Mouse (Mus musculus): ENCODE results near the gene Srarp. TPM values are rescaled to one million over a fixed set of nuclear protein-coding genes. Genes with fewer than 3 reads are reported as not detected.
A peak's percentile ranks its signal among the peaks of the same experiment; 100 is the strongest.

Gene Srarp
- polyA plus RNA-seq, 1 experiment from 2014 or later, result not detected

GRCm38 (mm10) chr4:141404518-141405313 is 31.2 kb downstream of the Srarp start:
- peak; percentile 48 for ATAC-seq (ENCODE audit: insufficient read depth, low FRiP score, low read depth)

DNA sequence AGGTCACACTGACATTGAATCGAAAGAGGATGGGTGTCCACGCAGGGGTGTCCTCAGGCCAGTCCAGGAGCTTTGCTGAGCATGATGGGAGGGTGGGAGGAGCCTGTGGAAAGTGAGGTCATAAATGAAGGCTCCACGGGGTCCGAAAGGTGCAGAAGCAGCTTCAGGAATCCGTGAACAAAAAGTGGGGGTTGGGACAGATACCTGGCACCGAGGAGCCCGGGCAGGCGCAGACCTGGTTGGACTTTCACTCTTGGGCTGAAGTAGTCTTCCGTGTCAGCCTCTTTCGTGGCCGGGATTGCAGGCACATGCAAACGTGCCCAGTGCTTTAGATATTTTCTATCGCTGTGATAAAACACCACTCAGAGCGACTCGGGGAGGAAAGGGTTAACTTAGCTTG is 35.7 kb downstream of the Srarp start:
- Histone ChIP-seq H3K9ac (no peak overlapping the region), H3K9me3 (no peaks in the 10 kb centered on the region), H3K36me3 (no peaks in the 10 kb centered on the region), H3K27me3 (replicated peaks) (no peaks in the 10 kb centered on the region), H3K4me1 (no peaks in the 10 kb centered on the region), H3K4me3 (replicated peaks) (no peak overlapping the region), H3K27ac (no peak overlapping the region), H3K4me2 (no peak overlapping the region)
- WGBS, result 85% methylated on average over 15 of the region's 15 CpGs
- ATAC-seq (ENCODE audit: insufficient read depth, low FRiP score, low read depth), result no peak

More at GRCm38 (mm10) chr4:141404518-141405313, 31.2 kb downstream of the Srarp start:
- H3K4me2 ChIP-seq, result peak overlapping the region; percentile 40
- no peaks in the 10 kb centered on the region for H3K9me3 ChIP-seq
- H3K27me3 ChIP-seq (replicated peaks), result no peaks in the 10 kb centered on the region
- H3K4me3 ChIP-seq (replicated peaks), result no peak overlapping the region
- H3K4me1 ChIP-seq, result no peaks in the 10 kb centered on the region
- H3K36me3 ChIP-seq, result no peaks in the 10 kb centered on the region
- 10% methylated on average over 15 of the region's 15 CpGs for WGBS
- H3K27ac ChIP-seq, result no peak overlapping the region
- no peak overlapping the region for H3K9ac ChIP-seq

DNA sequence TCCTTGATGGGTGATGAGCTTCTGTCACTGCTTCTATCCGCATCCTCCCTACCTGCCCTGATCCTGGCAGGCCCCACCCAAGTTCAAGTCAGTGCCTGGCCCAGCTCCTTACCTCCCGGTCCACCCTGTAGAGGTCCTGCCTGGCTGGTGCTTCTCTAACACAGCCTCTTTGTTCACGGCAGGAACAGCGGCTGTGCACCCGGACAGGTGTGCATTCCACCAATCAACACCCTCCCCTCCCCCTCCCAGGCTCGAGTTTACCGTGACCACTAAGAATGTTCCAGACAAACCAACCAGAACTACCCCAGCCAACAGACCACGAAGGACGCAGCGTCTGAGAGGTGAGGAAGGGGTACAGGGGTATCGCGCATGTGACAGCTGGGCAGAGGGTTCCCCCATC is 37.4 kb downstream of the Srarp start, which contains the start of gene Clcnka:
Gene Clcnka (minus strand): TSS at position 180 of the 400 bp plus-strand sequence.
- Histone ChIP-seq H3K4me1 (peaks cover 6% of the 10 kb centered on the region; the same call in 1 of the 2 replicates), H3K4me3 (replicated peaks) (no peak within 1 kb of the TSS), H3K9me3 (no peaks in the 10 kb centered on the region), H3K4me2 (no peak within 1 kb of the TSS), H3K9ac (no peak within 1 kb of the TSS), H3K27ac (no peak within 1 kb of the TSS), H3K27me3 (replicated peaks) (no peaks in the 10 kb centered on the region), H3K36me3 (no peaks in the 10 kb centered on the region)
- WGBS, result 49% methylated on average over 12 of the region's 12 CpGs
- no peak for ATAC-seq (ENCODE audit: insufficient read depth, low FRiP score, low read depth)

- Histone ChIP-seq H3K27ac (no peak overlapping the region), H3K36me3 (no peaks in the 10 kb centered on the region), H3K4me1 (peaks cover 6% of the 10 kb centered on the region; the same call in 1 of the 2 replicates), H3K4me3 (replicated peaks) (no peak overlapping the region), H3K4me2 (no peak overlapping the region), H3K9me3 (no peaks in the 10 kb centered on the region), H3K27me3 (replicated peaks) (no peaks in the 10 kb centered on the region), H3K9ac (no peak overlapping the region)
- 76% methylated on average over 12 of the region's 12 CpGs for WGBS
- ATAC-seq (ENCODE audit: insufficient read depth, low FRiP score, low read depth), result no peak
Measured at GRCm38 (mm10) chr4:141397861-141398260, 38.0 kb downstream of the Srarp start.

DNA sequence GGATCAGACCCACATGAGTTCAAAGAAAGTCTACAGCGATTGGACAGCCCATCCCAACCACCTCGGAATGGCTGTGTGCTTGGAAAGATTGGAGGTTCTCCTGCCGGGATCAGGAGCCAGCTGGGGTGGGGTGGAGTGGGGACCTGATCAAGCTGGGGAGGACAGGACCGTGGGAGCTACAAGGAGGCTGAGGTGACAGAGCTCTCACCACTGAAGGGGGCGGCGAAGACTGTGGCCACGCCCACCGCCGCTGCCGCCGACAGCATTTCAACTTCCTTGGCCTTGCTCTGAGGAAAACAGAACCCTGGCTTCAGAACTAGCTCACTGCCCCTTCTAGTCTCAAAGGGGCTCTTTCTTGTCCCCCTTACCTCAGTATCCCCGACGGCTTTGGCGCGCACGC is 41.2 kb downstream of the Srarp start:
- Histone ChIP-seq H3K27me3 (replicated peaks) (no peaks in the 10 kb centered on the region), H3K4me3 (replicated peaks) (0 out of 2 replicates have a peak overlapping the region, but pooled peaks have one; percentile 4), H3K36me3 (no peaks in the 10 kb centered on the region), H3K9me3 (no peaks in the 10 kb centered on the region), H3K4me2 (peak overlapping the region; percentile 43), H3K9ac (no peak overlapping the region), H3K4me1 (peaks cover 6% of the 10 kb centered on the region; the same call in 1 of the 2 replicates), H3K27ac (no peak overlapping the region)
- WGBS, result 15% methylated on average over 16 of the region's 16 CpGs
- ATAC-seq (ENCODE audit: insufficient read depth, low FRiP score, low read depth), result no peak

DNA sequence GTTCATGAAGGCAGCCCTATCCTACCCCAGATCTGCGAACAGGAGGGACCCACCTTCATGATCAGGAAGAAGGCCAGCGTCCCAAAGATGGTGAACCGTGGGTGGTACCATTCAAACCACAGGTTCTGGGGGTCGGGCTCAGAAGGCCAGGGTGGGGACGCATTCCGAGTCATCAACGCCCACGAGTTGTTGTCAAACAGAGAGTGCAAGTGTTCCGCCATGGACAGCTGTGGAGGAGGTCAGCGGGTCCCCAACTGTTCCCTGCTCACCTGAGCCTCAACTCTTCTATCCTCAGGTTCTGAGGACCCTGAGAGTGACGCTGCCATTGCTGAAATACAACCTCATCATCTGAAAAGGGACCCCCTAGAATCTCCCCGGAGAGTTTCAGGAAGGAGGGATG is 44.6 kb downstream of the Srarp start:
- peaks cover 6% of the 10 kb centered on the region; the same call in 1 of the 2 replicates for H3K4me1 ChIP-seq
- H3K36me3 ChIP-seq, result no peaks in the 10 kb centered on the region
- ATAC-seq (ENCODE audit: insufficient read depth, low FRiP score, low read depth), result no peak
- no peak overlapping the region for H3K27ac ChIP-seq
- H3K27me3 ChIP-seq (replicated peaks), result no peaks in the 10 kb centered on the region
- H3K4me2 ChIP-seq, result no peak overlapping the region
- 77% methylated on average over 12 of the region's 12 CpGs for WGBS
- H3K9me3 ChIP-seq, result no peaks in the 10 kb centered on the region
- no peak overlapping the region for H3K4me3 ChIP-seq (replicated peaks)
- no peak overlapping the region for H3K9ac ChIP-seq

GRCm38 (mm10) chr4:141389366-141390150 is 46.3 kb downstream of the Srarp start:
- H3K27me3 ChIP-seq (replicated peaks), result no peaks in the 10 kb centered on the region
- peaks cover 1% of the 10 kb centered on the region; the same call in 1 of the 2 replicates for H3K4me1 ChIP-seq
- H3K4me3 ChIP-seq (replicated peaks), result no peak overlapping the region
- no peak overlapping the region for H3K9ac ChIP-seq
- no peaks in the 10 kb centered on the region for H3K9me3 ChIP-seq
- H3K36me3 ChIP-seq, result no peaks in the 10 kb centered on the region
- 68% methylated on average over 18 of the region's 18 CpGs for WGBS
- no peak overlapping the region for H3K4me2 ChIP-seq
- ATAC-seq (ENCODE audit: insufficient read depth, low FRiP score, low read depth), result no peak
- H3K27ac ChIP-seq, result no peak overlapping the region

DNA sequence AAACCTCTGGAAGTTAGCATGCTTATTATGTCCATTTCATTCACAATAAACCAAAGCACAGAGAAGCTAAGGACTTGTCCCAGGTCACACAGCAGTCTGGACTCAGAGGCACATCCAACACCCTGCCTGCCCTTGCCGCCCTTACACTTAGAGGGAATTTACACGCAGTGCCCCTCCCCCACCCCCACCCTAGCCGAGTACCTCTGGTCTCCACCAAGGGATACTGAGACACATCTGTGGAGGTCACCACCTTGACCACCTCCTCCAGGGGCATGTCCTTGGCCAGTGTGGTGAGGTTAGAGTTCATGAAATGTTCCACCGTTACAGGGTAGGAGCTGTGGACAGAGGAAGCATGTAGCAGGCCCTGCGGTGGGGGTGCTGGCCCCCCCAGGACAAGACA is 48.0 kb downstream of the Srarp start:
- no peak overlapping the region for H3K27ac ChIP-seq
- peaks cover under 1% of the 10 kb centered on the region; the same call in 1 of the 2 replicates for H3K4me1 ChIP-seq
- 69% methylated on average over 5 of the region's 5 CpGs for WGBS
- H3K27me3 ChIP-seq (replicated peaks), result peaks cover 14% of the 10 kb centered on the region
- ATAC-seq (ENCODE audit: insufficient read depth, low FRiP score, low read depth), result no peak
- H3K36me3 ChIP-seq, result no peaks in the 10 kb centered on the region
- H3K9ac ChIP-seq, result no peak overlapping the region
- H3K4me2 ChIP-seq, result no peak overlapping the region
- H3K9me3 ChIP-seq, result no peaks in the 10 kb centered on the region
- no peak overlapping the region for H3K4me3 ChIP-seq (replicated peaks)

DNA sequence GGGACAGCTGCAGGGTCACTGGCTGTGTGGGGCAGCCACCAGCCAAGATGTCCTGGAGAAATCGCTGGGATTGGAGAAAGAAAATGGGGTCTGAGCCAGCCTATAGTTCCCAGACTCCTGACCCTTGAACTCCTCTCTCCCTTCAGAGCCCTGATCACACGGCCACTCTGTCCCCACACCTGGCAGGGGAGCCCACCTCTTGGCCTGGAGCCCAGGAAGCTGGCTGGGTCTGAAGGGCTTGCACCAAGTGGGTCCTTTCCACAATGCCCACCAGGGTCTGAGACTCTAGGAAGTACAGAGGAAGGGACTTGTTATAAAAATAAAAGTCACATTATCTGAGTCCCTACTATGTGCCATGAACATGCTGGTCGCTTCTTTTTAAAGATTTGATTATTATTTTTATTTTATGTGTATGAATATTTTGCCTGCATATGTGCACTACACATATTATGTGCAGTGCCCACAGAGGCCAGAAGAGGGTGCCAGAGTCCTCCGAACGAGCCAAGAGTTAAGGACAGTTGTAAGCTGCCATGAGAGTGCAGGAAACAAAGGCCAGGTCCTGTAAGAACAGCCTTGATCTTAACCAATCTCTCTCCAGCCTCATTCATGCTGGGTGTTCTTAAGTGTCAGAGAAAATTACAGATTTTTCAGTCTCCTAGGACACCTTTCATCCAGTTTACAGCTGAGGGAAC is 48.7 kb downstream of the Srarp start:
- H3K9me3 ChIP-seq, result no peaks in the 10 kb centered on the region
- H3K4me1 ChIP-seq, result peaks cover 7% of the 10 kb centered on the region
- no peaks in the 10 kb centered on the region for H3K36me3 ChIP-seq
- no peak for ATAC-seq (ENCODE audit: insufficient read depth, low FRiP score, low read depth)
- H3K27ac ChIP-seq, result no peak overlapping the region
- WGBS, result 20% methylated on average over 5 of the region's 5 CpGs
- H3K9ac ChIP-seq, result no peak overlapping the region
- H3K4me2 ChIP-seq, result no peak overlapping the region
- H3K27me3 ChIP-seq (replicated peaks), result peaks cover 21% of the 10 kb centered on the region
- H3K4me3 ChIP-seq (replicated peaks), result no peak overlapping the region

GRCm38 (mm10) chr4:141386150-141386549 is 49.8 kb downstream of the Srarp start:
- no peak for ATAC-seq (ENCODE audit: insufficient read depth, low FRiP score, low read depth)
- Histone ChIP-seq H3K9ac (no peak overlapping the region), H3K4me2 (no peak overlapping the region), H3K36me3 (no peaks in the 10 kb centered on the region), H3K9me3 (no peaks in the 10 kb centered on the region), H3K27me3 (replicated peaks) (peaks cover 26% of the 10 kb centered on the region), H3K4me1 (peaks cover 11% of the 10 kb centered on the region), H3K4me3 (replicated peaks) (no peak overlapping the region), H3K27ac (no peak overlapping the region)
- 68% methylated on average over 7 of the region's 7 CpGs for WGBS

- no peaks in the 10 kb centered on the region for H3K9me3 ChIP-seq
- 0% methylated on average over 7 of the region's 7 CpGs for WGBS
- H3K36me3 ChIP-seq, result no peaks in the 10 kb centered on the region
- H3K4me2 ChIP-seq, result no peak overlapping the region
- H3K27ac ChIP-seq, result no peak overlapping the region
- H3K4me1 ChIP-seq, result peaks cover 11% of the 10 kb centered on the region
- no peak overlapping the region for H3K9ac ChIP-seq
- peaks cover 31% of the 10 kb centered on the region for H3K27me3 ChIP-seq (replicated peaks)
- ATAC-seq (ENCODE audit: insufficient read depth, low FRiP score, low read depth), result no peak
- no peak overlapping the region for H3K4me3 ChIP-seq (replicated peaks)
Measured at GRCm38 (mm10) chr4:141385275-141385674, 50.6 kb downstream of the Srarp start.

All from stomach, embryonic 15.5 days (tissue).